Mouse (Mus musculus) adrenal gland, adult (tissue): Measurements from ENCODE around the gene Adcy1.

Source experiments
- DNase-seq, 2 experiments: peaks; one replicate each; pipeline ENCODE4 v3.0.0; 2022 to 2023; ENCODE audit warnings: low spot score in 1 of 2; ENCODE audit not compliant: inconsistent age in 2 of 2

Gene Adcy1

DNA sequence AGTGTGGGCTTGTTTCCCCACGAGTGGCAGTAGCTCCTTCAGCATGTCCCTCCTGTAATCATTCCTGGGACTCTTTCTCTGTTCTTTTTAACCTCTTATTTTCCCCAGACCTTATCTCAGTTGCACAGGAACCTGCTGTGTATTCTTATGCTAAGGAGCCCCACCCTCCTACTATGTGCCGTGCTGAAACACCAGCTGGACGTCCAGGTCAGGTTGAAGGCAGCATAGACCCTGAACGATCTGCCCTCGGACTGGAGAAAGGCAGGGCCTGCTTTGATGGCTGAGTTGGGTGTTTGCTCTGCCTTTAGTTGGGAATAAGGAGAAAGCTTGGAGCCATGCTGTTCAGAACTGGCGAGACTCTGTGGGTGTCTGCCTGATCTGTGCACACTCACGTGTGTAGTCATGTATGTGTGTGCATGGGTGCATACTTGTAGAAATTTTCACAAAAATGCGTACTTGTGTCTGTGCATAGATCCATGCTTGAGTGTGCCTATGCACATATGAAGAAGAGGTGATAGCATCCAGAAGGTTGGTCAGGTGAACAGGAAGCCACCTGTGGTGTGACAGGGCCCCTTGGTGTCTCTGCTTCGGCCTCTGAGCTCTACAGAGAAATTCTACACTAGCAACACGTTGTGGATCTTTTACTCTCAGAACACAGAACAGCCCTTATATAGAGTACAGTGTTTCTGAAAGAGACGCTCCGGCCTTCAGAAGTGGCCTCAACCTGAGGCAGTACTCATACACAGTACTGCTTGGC, 5.4 kb downstream of the Adcy1 start:
- no peak for DNase-seq

- DNase-seq, result no peak
Observed at GRCm38 (mm10) chr11:7069762-7070161, 6.5 kb downstream of the Adcy1 start.

- DNase-seq, result no peak
Observed at GRCm38 (mm10) chr11:7071617-7072016, 8.3 kb downstream of the Adcy1 start.

- DNase-seq, result no peak
Observed at GRCm38 (mm10) chr11:7073556-7073955, 10.3 kb downstream of the Adcy1 start.

DNA sequence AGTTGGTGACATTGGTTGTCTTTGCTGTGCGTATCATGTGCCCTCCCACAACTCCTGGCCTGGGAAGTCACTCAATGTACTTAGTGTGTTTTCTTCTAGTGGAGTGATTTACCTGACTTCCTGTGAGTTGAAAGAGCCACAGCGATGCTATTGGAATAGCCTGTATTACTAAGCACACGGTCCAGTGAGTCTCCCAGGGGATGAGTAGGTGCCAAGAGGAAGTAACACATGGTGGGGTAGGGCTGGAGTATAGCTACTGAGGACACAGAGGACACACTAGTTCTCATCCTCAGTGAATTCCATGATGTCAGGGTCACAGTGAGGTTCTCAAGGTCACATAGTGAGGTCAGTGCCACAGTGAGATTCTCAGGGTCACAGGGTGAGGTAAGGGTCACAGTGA, 13.2 kb downstream of the Adcy1 start:
- no peak for DNase-seq

GRCm38 (mm10) chr11:7081893-7082292, 18.6 kb downstream of the Adcy1 start:
- no peak for DNase-seq

- no peak for DNase-seq
Observed at GRCm38 (mm10) chr11:7083911-7084310, 20.6 kb downstream of the Adcy1 start.

- no peak for DNase-seq
Observed at GRCm38 (mm10) chr11:7085184-7085583, 21.9 kb downstream of the Adcy1 start.

- no peak for DNase-seq
Observed at GRCm38 (mm10) chr11:7091120-7091519, 27.8 kb downstream of the Adcy1 start.

GRCm38 (mm10) chr11:7094844-7095243, 31.6 kb downstream of the Adcy1 start:
- DNase-seq, result no peak

DNA sequence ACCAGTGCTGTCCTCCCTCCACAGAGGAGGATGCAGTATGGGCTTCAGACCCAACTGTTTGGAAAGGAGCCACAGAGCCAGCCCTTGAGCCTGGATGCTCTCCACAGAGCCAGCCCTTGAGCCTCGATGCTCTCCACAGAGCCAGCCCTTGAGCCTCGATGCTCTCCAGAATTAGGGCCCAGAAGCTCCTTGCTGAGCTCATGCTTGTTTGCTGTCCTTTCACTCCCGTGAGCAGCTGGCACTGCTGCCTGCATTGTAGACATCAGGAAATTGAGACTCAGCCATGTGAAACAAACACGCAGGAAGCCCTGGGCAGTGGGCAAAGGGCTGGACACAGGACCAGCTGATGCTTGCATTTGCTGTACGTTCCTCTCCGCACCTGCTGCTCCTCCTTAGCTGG, 38.4 kb downstream of the Adcy1 start:
- DNase-seq, result no peak

GRCm38 (mm10) chr11:7102256-7103194, 39.2 kb downstream of the Adcy1 start:
- DNase-seq, result no peak

GRCm38 (mm10) chr11:7105337-7105736, 42.0 kb downstream of the Adcy1 start:
- peak in 1 of 2 experiments; percentile 65 for DNase-seq

GRCm38 (mm10) chr11:7109131-7109530, 45.8 kb downstream of the Adcy1 start:
- peak; percentile 37 to 68 for DNase-seq

DNA sequence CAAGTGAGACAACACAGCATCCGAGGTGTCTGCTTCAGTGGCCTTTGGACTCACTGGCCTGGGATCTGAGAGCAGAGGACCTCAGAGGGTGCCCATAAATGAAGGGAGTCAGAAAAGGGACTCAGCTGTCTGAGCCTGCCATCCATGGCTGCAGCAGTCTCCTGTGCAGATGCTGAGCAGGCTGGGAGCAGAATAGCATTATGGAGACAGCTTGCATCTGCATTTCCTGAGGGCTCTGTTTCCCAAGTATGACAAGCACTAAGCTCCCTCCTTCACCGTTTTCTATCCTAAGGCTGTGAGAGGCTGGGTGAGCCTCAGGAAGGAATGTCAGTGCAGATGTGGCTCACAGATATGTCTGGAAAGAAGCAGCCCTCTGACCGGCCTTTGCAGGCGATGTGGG, 49.8 kb downstream of the Adcy1 start:
- no peak for DNase-seq

DNA sequence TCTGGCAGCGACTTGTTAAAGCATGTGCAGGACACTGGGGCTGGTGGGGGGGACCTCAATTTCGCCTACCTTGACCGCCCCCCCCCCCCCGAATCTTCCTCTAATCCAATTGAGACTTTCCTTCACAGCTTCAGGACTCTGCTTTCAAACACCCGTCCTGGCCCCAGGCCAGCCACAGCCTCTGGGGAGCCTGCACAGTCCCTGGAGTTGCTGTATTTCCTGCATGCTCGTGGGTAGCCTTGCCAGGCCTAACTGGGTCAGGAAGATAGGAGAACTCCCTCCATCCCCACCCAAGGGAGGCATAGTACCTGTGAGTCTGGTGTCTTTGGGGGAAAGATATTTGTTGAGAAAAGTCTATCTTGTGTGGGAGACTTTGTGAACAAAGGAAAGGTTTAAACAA, 50.4 kb downstream of the Adcy1 start:
- peak in 1 of 2 experiments; percentile 28 for DNase-seq

DNA sequence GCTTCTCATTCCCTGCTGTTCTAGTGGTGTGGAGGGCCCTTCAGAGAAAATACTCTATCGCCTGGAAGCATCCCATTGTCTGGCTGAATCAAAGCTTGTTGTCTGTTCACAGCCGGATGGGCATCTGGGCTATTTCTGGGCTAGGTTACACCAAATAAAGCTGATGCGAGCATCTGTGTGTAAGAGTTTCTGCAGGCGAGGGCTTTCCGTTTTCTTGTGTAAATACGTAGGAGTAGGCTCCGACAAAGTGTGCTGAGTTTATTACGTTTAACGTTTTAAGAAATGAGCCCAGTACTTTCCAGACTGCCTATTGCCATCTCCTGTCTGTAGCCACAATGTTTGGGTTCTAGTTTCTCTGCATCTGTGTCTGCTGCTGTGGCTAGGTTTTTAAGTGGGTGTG, 51.0 kb downstream of the Adcy1 start:
- DNase-seq, result no peak

DNA sequence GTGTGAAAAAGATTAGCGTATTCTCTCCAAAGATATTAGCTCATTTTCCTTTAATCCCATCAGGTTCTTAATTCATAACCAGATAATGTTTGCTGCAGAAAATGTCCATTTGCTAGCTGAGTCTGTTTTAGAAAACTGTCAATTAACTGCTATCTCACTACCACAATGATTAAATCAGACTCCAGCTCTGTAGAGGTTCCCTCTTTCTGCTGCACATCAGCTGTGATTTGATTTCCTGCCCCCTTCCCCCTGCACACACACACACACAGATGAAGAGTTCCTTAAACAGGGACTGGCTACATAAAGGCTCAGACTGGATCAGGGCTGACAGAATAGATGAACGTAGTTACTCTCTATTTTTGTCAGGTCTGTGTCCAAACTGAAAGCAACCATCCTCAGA, 53.4 kb downstream of the Adcy1 start:
- no peak for DNase-seq

DNA sequence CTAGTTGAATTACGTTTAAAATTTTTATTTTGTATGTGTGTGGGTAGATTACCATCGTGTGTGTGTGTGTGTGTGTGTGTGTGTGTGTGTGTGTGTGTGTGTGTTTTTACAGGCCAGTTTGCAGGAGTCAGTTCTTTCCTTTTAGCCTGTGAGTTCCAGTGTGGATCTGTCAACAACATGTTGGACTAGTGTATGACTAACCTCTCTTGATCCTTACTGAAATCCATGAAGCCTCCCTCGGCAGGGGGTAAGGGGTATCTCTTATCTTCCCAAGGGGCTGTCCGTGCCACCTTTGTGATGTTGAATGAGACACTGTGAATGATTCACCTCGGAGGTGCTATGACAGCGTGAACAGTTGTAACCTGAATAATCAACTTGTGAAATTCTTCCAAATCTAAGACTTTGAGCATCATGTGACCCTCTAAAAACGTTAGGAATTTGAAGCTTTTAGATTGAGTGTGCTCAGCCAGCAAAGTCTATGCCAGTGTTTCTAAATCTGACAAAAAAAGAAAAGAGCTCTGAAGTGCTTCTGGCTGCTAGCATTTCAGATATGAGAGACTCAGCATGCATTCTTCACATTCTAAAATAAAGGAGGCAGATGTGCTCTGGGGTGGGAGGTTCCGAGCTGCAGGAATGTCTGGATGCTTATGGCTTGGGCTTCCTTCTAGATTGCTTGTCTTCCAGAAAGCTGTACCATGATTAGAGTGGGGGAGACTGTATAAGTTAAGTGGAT, 66.2 kb downstream of the Adcy1 start:
- DNase-seq, result no peak

GRCm38 (mm10) chr11:7132736-7133387, 69.6 kb downstream of the Adcy1 start:
- no peak for DNase-seq

GRCm38 (mm10) chr11:7133736-7134135, 70.4 kb downstream of the Adcy1 start:
- no peak for DNase-seq
